Mouse (Mus musculus): ENCODE data around the gene Gm572. TPM values are rescaled to one million over a fixed set of nuclear protein-coding genes. Genes with fewer than 3 reads are reported as not detected.

The Gm572 gene
- polyA plus RNA-seq, 1 experiment from 2014 or later: not detected

- Histone ChIP-seq H3K9me3 (ENCODE audit: control insufficient read depth, low read length) (no peaks in the 10 kb centered on the region), H3K4me1 (ENCODE audit: control insufficient read depth, insufficient read depth, low read length) (0 out of 2 replicates have a peak, but pooled peaks cover 3% of the 10 kb centered on the region), H3K27ac (replicated peaks; ENCODE audit: low read depth, low read length) (no peak overlapping the region), H3K27me3 (ENCODE audit: control insufficient read depth, insufficient read depth, low read length) (no peaks in the 10 kb centered on the region), H3K36me3 (ENCODE audit: control insufficient read depth, insufficient read depth, low read length) (no peaks in the 10 kb centered on the region), H3K9ac (replicated peaks; ENCODE audit: low read length) (no peak overlapping the region), H3K4me2 (ENCODE audit: low read length) (no peak overlapping the region), H3K4me3 (replicated peaks; ENCODE audit: low read depth, low read length) (no peak overlapping the region)
- DNase-seq (peak; percentile 79), ATAC-seq (ENCODE audit: low FRiP score, low TSS enrichment) (no peak)
- WGBS: 17% methylated on average over 8 of the region's 8 CpGs
Observed at GRCm38 (mm10) chr4:148681429-148681828, 38.3 kb downstream of the Gm572 start.

- no peak overlapping the region for H3K4me3 ChIP-seq (replicated peaks; ENCODE audit: low read depth, low read length)
- WGBS: 94% methylated on average over 4 of the region's 4 CpGs
- no peak overlapping the region for H3K27ac ChIP-seq (replicated peaks; ENCODE audit: low read depth, low read length)
- H3K9ac ChIP-seq (replicated peaks; ENCODE audit: low read length): no peak overlapping the region
- ATAC-seq (ENCODE audit: low FRiP score, low TSS enrichment): no peak
- H3K27me3 ChIP-seq (ENCODE audit: control insufficient read depth, insufficient read depth, low read length): no peaks in the 10 kb centered on the region
- no peak overlapping the region for H3K4me2 ChIP-seq (ENCODE audit: low read length)
- no peaks in the 10 kb centered on the region for H3K9me3 ChIP-seq (ENCODE audit: control insufficient read depth, low read length)
- no peaks in the 10 kb centered on the region for H3K36me3 ChIP-seq (ENCODE audit: control insufficient read depth, insufficient read depth, low read length)
- DNase-seq: no peak
- H3K4me1 ChIP-seq (ENCODE audit: control insufficient read depth, insufficient read depth, low read length): 0 out of 2 replicates have a peak, but pooled peaks cover 5% of the 10 kb centered on the region
Observed at GRCm38 (mm10) chr4:148682961-148683360, 39.8 kb downstream of the Gm572 start.

- Histone ChIP-seq H3K27me3 (ENCODE audit: control insufficient read depth, insufficient read depth, low read length) (no peaks in the 10 kb centered on the region), H3K4me2 (ENCODE audit: low read length) (no peak overlapping the region), H3K36me3 (ENCODE audit: control insufficient read depth, insufficient read depth, low read length) (no peaks in the 10 kb centered on the region), H3K4me1 (ENCODE audit: control insufficient read depth, insufficient read depth, low read length) (0 out of 2 replicates have a peak, but pooled peaks cover 5% of the 10 kb centered on the region), H3K9ac (replicated peaks; ENCODE audit: low read length) (no peak overlapping the region), H3K9me3 (ENCODE audit: control insufficient read depth, low read length) (no peaks in the 10 kb centered on the region), H3K27ac (replicated peaks; ENCODE audit: low read depth, low read length) (no peak overlapping the region), H3K4me3 (replicated peaks; ENCODE audit: low read depth, low read length) (no peak overlapping the region)
- DNase-seq (no peak), ATAC-seq (ENCODE audit: low FRiP score, low TSS enrichment) (no peak)
- WGBS: 74% methylated on average over 13 of the region's 13 CpGs
Observed at GRCm38 (mm10) chr4:148683539-148683938, 40.4 kb downstream of the Gm572 start.

- WGBS: 28% methylated on average over 14 of the region's 14 CpGs
- no peak for ATAC-seq (ENCODE audit: low FRiP score, low TSS enrichment)
- peak; percentile 39 for DNase-seq
Observed at GRCm38 (mm10) chr4:148686491-148686941, 43.4 kb downstream of the Gm572 start.

GRCm38 (mm10) chr4:148688091-148688490 lies 45.0 kb downstream of the Gm572 start:
- 70% methylated on average over 2 of the region's 2 CpGs for WGBS
- no peak overlapping the region for H3K27ac ChIP-seq (replicated peaks; ENCODE audit: low read depth, low read length)
- H3K4me1 ChIP-seq (ENCODE audit: control insufficient read depth, insufficient read depth, low read length): 0 out of 2 replicates have a peak, but pooled peaks cover 5% of the 10 kb centered on the region
- ATAC-seq (ENCODE audit: low FRiP score, low TSS enrichment) (no peak), DNase-seq (no peak)
- no peaks in the 10 kb centered on the region for H3K27me3 ChIP-seq (ENCODE audit: control insufficient read depth, insufficient read depth, low read length)
- no peaks in the 10 kb centered on the region for H3K36me3 ChIP-seq (ENCODE audit: control insufficient read depth, insufficient read depth, low read length)
- H3K4me3 ChIP-seq (replicated peaks; ENCODE audit: low read depth, low read length): no peak overlapping the region
- no peak overlapping the region for H3K9ac ChIP-seq (replicated peaks; ENCODE audit: low read length)
- no peaks in the 10 kb centered on the region for H3K9me3 ChIP-seq (ENCODE audit: control insufficient read depth, low read length)
- H3K4me2 ChIP-seq (ENCODE audit: low read length): no peak overlapping the region

More at GRCm38 (mm10) chr4:148686491-148686941, 43.4 kb downstream of the Gm572 start:
- Histone ChIP-seq H3K9me3 (ENCODE audit: control insufficient read depth, low read length) (no peaks in the 10 kb centered on the region), H3K9ac (replicated peaks; ENCODE audit: low read length) (no peak overlapping the region), H3K27ac (replicated peaks; ENCODE audit: low read depth, low read length) (no peak overlapping the region), H3K27me3 (ENCODE audit: control insufficient read depth, insufficient read depth, low read length) (no peaks in the 10 kb centered on the region), H3K36me3 (ENCODE audit: control insufficient read depth, insufficient read depth, low read length) (no peaks in the 10 kb centered on the region), H3K4me3 (replicated peaks; ENCODE audit: low read depth, low read length) (no peak overlapping the region), H3K4me1 (ENCODE audit: control insufficient read depth, insufficient read depth, low read length) (0 out of 2 replicates have a peak, but pooled peaks cover 5% of the 10 kb centered on the region), H3K4me2 (ENCODE audit: low read length) (no peak overlapping the region)

- Histone ChIP-seq H3K4me2 (ENCODE audit: low read length) (no peak overlapping the region), H3K27ac (replicated peaks; ENCODE audit: low read depth, low read length) (no peak overlapping the region), H3K36me3 (ENCODE audit: control insufficient read depth, insufficient read depth, low read length) (no peaks in the 10 kb centered on the region), H3K4me3 (replicated peaks; ENCODE audit: low read depth, low read length) (no peak overlapping the region), H3K9me3 (ENCODE audit: control insufficient read depth, low read length) (no peaks in the 10 kb centered on the region), H3K4me1 (ENCODE audit: control insufficient read depth, insufficient read depth, low read length) (0 out of 2 replicates have a peak, but pooled peaks cover 4% of the 10 kb centered on the region), H3K27me3 (ENCODE audit: control insufficient read depth, insufficient read depth, low read length) (no peaks in the 10 kb centered on the region), H3K9ac (replicated peaks; ENCODE audit: low read length) (no peak overlapping the region)
- ATAC-seq (ENCODE audit: low FRiP score, low TSS enrichment) (no peak), DNase-seq (no peak)
- WGBS: 76% methylated on average over 4 of the region's 4 CpGs
Observed at GRCm38 (mm10) chr4:148691185-148691584, 48.1 kb downstream of the Gm572 start.

GRCm38 (mm10) chr4:148693417-148693959 lies 50.4 kb downstream of the Gm572 start:
- Histone ChIP-seq H3K4me3 (replicated peaks; ENCODE audit: low read depth, low read length) (no peak overlapping the region), H3K9me3 (ENCODE audit: control insufficient read depth, low read length) (no peaks in the 10 kb centered on the region), H3K9ac (replicated peaks; ENCODE audit: low read length) (no peak overlapping the region), H3K27me3 (ENCODE audit: control insufficient read depth, insufficient read depth, low read length) (no peaks in the 10 kb centered on the region), H3K27ac (replicated peaks; ENCODE audit: low read depth, low read length) (no peak overlapping the region), H3K36me3 (ENCODE audit: control insufficient read depth, insufficient read depth, low read length) (no peaks in the 10 kb centered on the region), H3K4me1 (ENCODE audit: control insufficient read depth, insufficient read depth, low read length) (no peaks in the 10 kb centered on the region), H3K4me2 (ENCODE audit: low read length) (no peak overlapping the region)
- ATAC-seq (ENCODE audit: low FRiP score, low TSS enrichment) (no peak), DNase-seq (no peak)
- 90% methylated on average over 7 of the region's 7 CpGs for WGBS

- Histone ChIP-seq H3K4me3 (replicated peaks; ENCODE audit: low read depth, low read length) (no peak overlapping the region), H3K27ac (replicated peaks; ENCODE audit: low read depth, low read length) (no peak overlapping the region), H3K9ac (replicated peaks; ENCODE audit: low read length) (no peak overlapping the region), H3K9me3 (ENCODE audit: control insufficient read depth, low read length) (no peaks in the 10 kb centered on the region), H3K4me1 (ENCODE audit: control insufficient read depth, insufficient read depth, low read length) (no peaks in the 10 kb centered on the region), H3K27me3 (ENCODE audit: control insufficient read depth, insufficient read depth, low read length) (no peaks in the 10 kb centered on the region; the same call in 1 of the 2 replicates), H3K4me2 (ENCODE audit: low read length) (no peak overlapping the region), H3K36me3 (ENCODE audit: control insufficient read depth, insufficient read depth, low read length) (no peaks in the 10 kb centered on the region)
- no peak for ATAC-seq (ENCODE audit: low FRiP score, low TSS enrichment)
- peak; percentile 70 for DNase-seq
- WGBS: 42% methylated on average over 3 of the region's 3 CpGs
Observed at GRCm38 (mm10) chr4:148704756-148705155, 61.6 kb downstream of the Gm572 start.

GRCm38 (mm10) chr4:148708836-148709235 lies 65.7 kb downstream of the Gm572 start:
- Histone ChIP-seq H3K4me2 (ENCODE audit: low read length) (no peak overlapping the region), H3K27ac (replicated peaks; ENCODE audit: low read depth, low read length) (no peak overlapping the region), H3K4me1 (ENCODE audit: control insufficient read depth, insufficient read depth, low read length) (peaks cover 15% of the 10 kb centered on the region), H3K9ac (replicated peaks; ENCODE audit: low read length) (no peak overlapping the region), H3K9me3 (ENCODE audit: control insufficient read depth, low read length) (no peaks in the 10 kb centered on the region), H3K27me3 (ENCODE audit: control insufficient read depth, insufficient read depth, low read length) (no peaks in the 10 kb centered on the region; the same call in 1 of the 2 replicates), H3K4me3 (replicated peaks; ENCODE audit: low read depth, low read length) (no peak overlapping the region), H3K36me3 (ENCODE audit: control insufficient read depth, insufficient read depth, low read length) (no peaks in the 10 kb centered on the region)
- DNase-seq (no peak), ATAC-seq (ENCODE audit: low FRiP score, low TSS enrichment) (no peak)
- WGBS: 36% methylated on average over 11 of the region's 11 CpGs

Measured in midbrain, embryonic 14.5 days (tissue).